9 mouse cellular contexts compared by ENCODE assay signal in the genomic region with DNA sequence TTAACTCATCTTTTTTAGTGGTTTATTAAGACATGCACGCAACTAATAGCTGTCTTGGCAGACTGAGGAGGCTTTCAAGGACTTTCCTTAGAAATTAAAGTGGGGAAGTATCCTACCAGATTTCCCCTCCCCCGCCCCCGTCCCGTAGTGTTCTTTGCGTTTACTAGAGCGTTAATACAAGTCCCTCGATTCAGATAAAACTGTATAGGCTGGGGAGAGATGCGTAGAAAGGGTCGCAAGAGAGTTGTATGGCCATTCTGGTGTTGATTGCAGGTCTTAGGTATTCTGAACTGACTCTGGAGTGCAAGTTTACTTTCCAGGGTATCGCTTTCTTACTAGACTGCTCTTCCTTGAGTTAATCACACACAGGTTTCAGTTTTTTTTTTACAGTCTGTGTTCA. TPM values are rescaled to one million over a fixed set of nuclear protein-coding genes. Genes with fewer than 3 reads are reported as not detected.
DNase-seq lines count a peak whose midpoint lies in the region; ATAC-seq and TF ChIP-seq lines count a peak whose summit lies in the region.
"Had no signal": no experiment of that assay in that cellular context is flagged by ENCODE, and none has a peak within 500 bp of the region (broad histone marks: within the 10 kb centered on the region; RNA-seq: fewer than 3 reads in every experiment).

No protein-coding gene starts in this region.

- 19% methylated on average over 10 of the region's 10 CpGs for WGBS in forebrain, embryonic 15.5 days
- 22% methylated on average over 10 of the region's 10 CpGs for WGBS in liver, embryonic 13.5 days (ENCODE audit: insufficient replicate concordance)

- intact Hi-C loops in gastrocnemius, adult 2 months (cut with DNase I): no loop called here

- peak overlapping the region; percentile 99 for H3K27ac ChIP-seq in gastrocnemius, adult 2 months
- no peak overlapping the region for H3K27ac ChIP-seq in forebrain, embryonic 15.5 days (replicated peaks)
- H3K27ac ChIP-seq in liver, embryonic 13.5 days: no peak overlapping the region

- H3K9ac ChIP-seq in forebrain, embryonic 15.5 days (replicated peaks): peak overlapping the region; percentile 87
- peak overlapping the region; percentile 94 for H3K9ac ChIP-seq in liver, embryonic 13.5 days

- peak overlapping the region; percentile 62 for H3K4me2 ChIP-seq in forebrain, embryonic 15.5 days (replicated peaks)
- peak overlapping the region; percentile 85 for H3K4me2 ChIP-seq in liver, embryonic 13.5 days

- peaks cover 31% of the 10 kb centered on the region for H3K79me2 ChIP-seq in C2C12 (ENCODE audit: control insufficient read depth, insufficient read depth)

- TF ChIP-seq CTCF in gastrocnemius, adult 2 months (IDR thresholded peaks at IDR 0.05): no peak
- TF ChIP-seq CTCF in C2C12 (IDR thresholded peaks at IDR 0.05; ENCODE audit: control insufficient read depth, insufficient read depth, insufficient read length): no peak

- no peak for ATAC-seq in forebrain, embryonic 15.5 days (replicated peaks)
- no peak for ATAC-seq in liver, embryonic 13.5 days (ENCODE audit: low read depth)

- no peak overlapping the region for H3ac ChIP-seq in C2C12 (ENCODE audit: control insufficient read depth, insufficient read length, low read depth)

- H3K9me3 ChIP-seq in forebrain, embryonic 15.5 days: no peaks in the 10 kb centered on the region
- no peaks in the 10 kb centered on the region for H3K9me3 ChIP-seq in liver, embryonic 13.5 days (replicated peaks)

- H3K27me3 ChIP-seq in C2C12 (ENCODE audit: control insufficient read depth, insufficient read depth, insufficient read length): no peaks in the 10 kb centered on the region
- H3K27me3 ChIP-seq in forebrain, embryonic 15.5 days: no peaks in the 10 kb centered on the region
- H3K27me3 ChIP-seq in liver, embryonic 13.5 days: no peaks in the 10 kb centered on the region

- H3K4me1 ChIP-seq in forebrain, embryonic 15.5 days: peaks cover 15% of the 10 kb centered on the region
- peaks cover 15% of the 10 kb centered on the region for H3K4me1 ChIP-seq in liver, embryonic 13.5 days (replicated peaks)

- H3K79me3 ChIP-seq in C2C12 (ENCODE audit: low read depth): peaks cover 23% of the 10 kb centered on the region

- peak overlapping the region; percentile 99 for H3K4me3 ChIP-seq in gastrocnemius, adult 2 months
- peak overlapping the region; percentile 18 for H3K4me3 ChIP-seq in C2C12 (ENCODE audit: insufficient read depth, poor library complexity, severe bottlenecking)
- peak overlapping the region; percentile 91 for H3K4me3 ChIP-seq in forebrain, embryonic 15.5 days
- peak overlapping the region; percentile 94 for H3K4me3 ChIP-seq in liver, embryonic 13.5 days (replicated peaks)

- peaks cover 35% of the 10 kb centered on the region for H3K36me3 ChIP-seq in C2C12 (ENCODE audit: control insufficient read depth, insufficient read depth)
- peaks cover 35% of the 10 kb centered on the region for H3K36me3 ChIP-seq in forebrain, embryonic 15.5 days
- H3K36me3 ChIP-seq in liver, embryonic 13.5 days: peaks cover 36% of the 10 kb centered on the region

- DNase-seq in gastrocnemius, adult 2 months: no peak
- DNase-seq in gastrocnemius, postnatal 4 days (ENCODE audit: low spot score in 2 of 2): no peak
- no peak for DNase-seq in liver, embryonic 13.5 days
- DNase-seq in Muller cell, postnatal 12 days (ENCODE audit: inconsistent ontology term): no peak
- DNase-seq in layer of hippocampus, postnatal 10 days (ENCODE audit: low spot score in 2 of 2): no peak
- no peak for DNase-seq in gastrocnemius, adult 18-20 months (ENCODE audit: low spot score)

TF ChIP-seq in C2C12, 6 proteins besides CTCF, POLR2A, EP300 and RAD21:
- no peak for TF ChIP-seq MYOG (IDR thresholded peaks at IDR 0.05; ENCODE audit: control insufficient read depth, extremely low read depth, insufficient read length)
- no peak for TF ChIP-seq MYOD1 (IDR thresholded peaks at IDR 0.05; ENCODE audit: control insufficient read depth, insufficient read length, low read depth)
- TF ChIP-seq FOSL1 (IDR thresholded peaks at IDR 0.05; ENCODE audit: insufficient read depth, low read length, poor library complexity, severe bottlenecking): no peak
- TF ChIP-seq CEBPB (IDR thresholded peaks at IDR 0.05; ENCODE audit: low read depth): no peak
- no peak for TF ChIP-seq USF1 (IDR thresholded peaks at IDR 0.05; ENCODE audit: low read depth)
- no peak for TF ChIP-seq MAX (IDR thresholded peaks at IDR 0.05)

RNA-seq across cellular contexts. Expression of a gene that starts 1.2 kb away (rescaled TPM):
- not detected for total RNA-seq in gastrocnemius, adult 2 months (2021)
- total RNA-seq in gastrocnemius, postnatal 4 days (2021): under 1 TPM in 1 of 2 experiments, not detected in 1; 0.70 TPM
- polyA plus RNA-seq in C2C12 (2012; fragmentation: generic; extraction: Trizol): 0.09 TPM
- 0.34 TPM in 1 of 2 replicates, not detected in the other for polyA plus RNA-seq in forebrain, embryonic 15.5 days (2015; fragmentation: Nextera tagmentation; extraction: Ambion mirVana)
- polyA plus RNA-seq in liver, embryonic 13.5 days (2015; fragmentation: Nextera tagmentation; extraction: Ambion mirVana): not detected in 2 replicates
- total RNA-seq in layer of hippocampus, postnatal 10 days (2021): not detected
- not detected for total RNA-seq in gastrocnemius, adult 18-20 months (2021)
- polyA plus RNA-seq: brain, embryonic 14.5 days had no signal

RNA-seq across cellular contexts. Expression of a gene that starts 1.5 kb away (rescaled TPM):
- 10 to 100 TPM; 51.3 to 58.5 TPM for total RNA-seq in gastrocnemius, adult 2 months (2021)
- total RNA-seq in gastrocnemius, postnatal 4 days (2021): 100 to 1,000 TPM in 1 of 2 experiments, 10 to 100 TPM in 1; 91.4 to 105 TPM
- 59.1 TPM for polyA plus RNA-seq in C2C12 (2012; fragmentation: generic; extraction: Trizol)
- 156 and 157 TPM in 2 replicates for polyA plus RNA-seq in forebrain, embryonic 15.5 days (2015; fragmentation: Nextera tagmentation; extraction: Ambion mirVana)
- polyA plus RNA-seq in liver, embryonic 13.5 days (2015; fragmentation: Nextera tagmentation; extraction: Ambion mirVana): 47.7 and 54.7 TPM in 2 replicates
- total RNA-seq in layer of hippocampus, postnatal 10 days (2021): 10 to 100 TPM; 76.3 to 76.6 TPM
- total RNA-seq in gastrocnemius, adult 18-20 months (2021): 10 to 100 TPM; 50.3 to 54.9 TPM

RNA-seq across cellular contexts. Expression of a gene that starts 9.3 kb away (rescaled TPM):
- total RNA-seq in gastrocnemius, adult 2 months (2021): 1 to 10 TPM; 1.5 to 2.0 TPM
- 1 to 10 TPM; 2.3 to 4.1 TPM for total RNA-seq in gastrocnemius, postnatal 4 days (2021)
- 0.88 TPM for polyA plus RNA-seq in C2C12 (2012; fragmentation: generic; extraction: Trizol)
- 1.7 and 2.4 TPM in 2 replicates for polyA plus RNA-seq in forebrain, embryonic 15.5 days (2015; fragmentation: Nextera tagmentation; extraction: Ambion mirVana)
- polyA plus RNA-seq in liver, embryonic 13.5 days (2015; fragmentation: Nextera tagmentation; extraction: Ambion mirVana): 3.4 and 4.4 TPM in 2 replicates
- 1 to 10 TPM; 2.3 to 2.9 TPM for total RNA-seq in layer of hippocampus, postnatal 10 days (2021)
- total RNA-seq in gastrocnemius, adult 18-20 months (2021): 1 to 10 TPM; 1.9 to 2.1 TPM

RNA-seq across cellular contexts. Expression of a gene that starts 21.7 kb away (rescaled TPM):
- 10 to 100 TPM; 41.1 to 45.7 TPM for total RNA-seq in gastrocnemius, adult 2 months (2021)
- total RNA-seq in gastrocnemius, postnatal 4 days (2021): 10 to 100 TPM; 55.3 to 63.8 TPM
- 159 TPM for polyA plus RNA-seq in C2C12 (2012; fragmentation: generic; extraction: Trizol)
- 170 TPM in 2 replicates for polyA plus RNA-seq in forebrain, embryonic 15.5 days (2015; fragmentation: Nextera tagmentation; extraction: Ambion mirVana)
- polyA plus RNA-seq in liver, embryonic 13.5 days (2015; fragmentation: Nextera tagmentation; extraction: Ambion mirVana): 169 and 174 TPM in 2 replicates
- total RNA-seq in layer of hippocampus, postnatal 10 days (2021): 100 to 1,000 TPM; 102 to 107 TPM
- 10 to 100 TPM; 37.8 to 43.9 TPM for total RNA-seq in gastrocnemius, adult 18-20 months (2021)

RNA-seq across cellular contexts. Expression of a gene that starts 40.1 kb away (rescaled TPM):
- total RNA-seq in gastrocnemius, adult 2 months (2021): 1 to 10 TPM; 6.2 to 7.1 TPM
- total RNA-seq in gastrocnemius, postnatal 4 days (2021): 10 to 100 TPM; 12.2 to 13.0 TPM
- polyA plus RNA-seq in C2C12 (2012; fragmentation: generic; extraction: Trizol): 20.9 TPM
- 16.3 and 17.7 TPM in 2 replicates for polyA plus RNA-seq in forebrain, embryonic 15.5 days (2015; fragmentation: Nextera tagmentation; extraction: Ambion mirVana)
- 2.3 and 2.6 TPM in 2 replicates for polyA plus RNA-seq in liver, embryonic 13.5 days (2015; fragmentation: Nextera tagmentation; extraction: Ambion mirVana)
- total RNA-seq in layer of hippocampus, postnatal 10 days (2021): 10 to 100 TPM; 28.9 to 33.1 TPM
- 1 to 10 TPM; 6.0 to 7.2 TPM for total RNA-seq in gastrocnemius, adult 18-20 months (2021)

Comparison
In these comparisons a context has a peak if more than half of its experiments do, and no peak if none do; other contexts are left out.
1. H3K4me3 ChIP-seq: peak in every context shown above with its lines; median percentile 99 in gastrocnemius, adult 2 months; 94 in liver, embryonic 13.5 days; 91 in forebrain, embryonic 15.5 days; 18 in C2C12.